Mouse (Mus musculus) MEL (cell line): ENCODE data around the gene Dspp. TPM values are rescaled to one million over a fixed set of nuclear protein-coding genes. Genes with fewer than 3 reads are reported as not detected.

Experiments
- DNase-seq: peaks from one replicate; pipeline ENCODE4 v3.0.0; 2011; ENCODE audit warnings: low read depth, low spot score
- H3K27ac ChIP-seq: 2 replicates; pipeline ENCODE4 v1.5.1; 2012; ENCODE audit warnings: low read depth, mild to moderate bottlenecking, control low read depth, low read length, moderate library complexity; ENCODE audit not compliant: control insufficient read depth
- H3K27me3 ChIP-seq, 2 experiments: fragments of 150-350 bp in 1 of 2; sonication (generic) in 1 of 2; 2 replicates each; pipeline ENCODE4 v1.6.1; 2012; ENCODE audit warnings: low read length in 2 of 2, mild to moderate bottlenecking in 2 of 2, improper control_type of control experiment in 1 of 2, moderate library complexity in 1 of 2; ENCODE audit not compliant: insufficient read depth in 2 of 2, control insufficient read depth in 1 of 2
- H3K36me3 ChIP-seq, 2 experiments: 2 replicates each; pipeline ENCODE4 v1.6.1; 2012 to 2014; ENCODE audit warnings: low read length in 2 of 2, improper control_type of control experiment in 1 of 2, inconsistent platforms in 1 of 2, mild to moderate bottlenecking in 1 of 2; ENCODE audit not compliant: insufficient read depth in 2 of 2, control insufficient read depth in 1 of 2
- H3K4me1 ChIP-seq, 2 experiments: fragments of 150-350 bp in 1 of 2; sonication (generic) in 1 of 2; 2 replicates each; pipeline ENCODE4 v1.6.1; 2012; ENCODE audit warnings: low read length in 2 of 2, improper control_type of control experiment in 1 of 2, mild to moderate bottlenecking in 1 of 2; ENCODE audit not compliant: insufficient read depth in 2 of 2, control insufficient read depth in 1 of 2
- H3K4me3 ChIP-seq, 2 experiments: fragments of 150-350 bp in 1 of 2; sonication (generic) in 1 of 2; 2 replicates each; pipeline ENCODE4 v1.5.1; 2012; ENCODE audit warnings: low read depth in 2 of 2, low read length in 2 of 2, mild to moderate bottlenecking in 2 of 2, moderate library complexity in 2 of 2, control low read depth in 1 of 2, improper control_type of control experiment in 1 of 2; ENCODE audit not compliant: control insufficient read depth in 1 of 2, insufficient read depth in 1 of 2
- H3K79me2 ChIP-seq: 2 replicates; pipeline ENCODE4 v1.6.1; 2012; ENCODE audit warnings: mild to moderate bottlenecking, low read length, moderate library complexity; ENCODE audit not compliant: control insufficient read depth, poor library complexity, insufficient read depth
- H3K9ac ChIP-seq: 2 replicates; pipeline ENCODE4 v1.6.1; 2012; ENCODE audit warnings: low read depth, mild to moderate bottlenecking, control low read depth, low read length, moderate library complexity; ENCODE audit not compliant: control insufficient read depth, poor library complexity, severe bottlenecking
- H3K9me3 ChIP-seq: fragments of 150-350 bp; sonication (generic); replicated peaks from 2 replicates; pipeline ENCODE4 v1.6.1; 2012; ENCODE audit warnings: mild to moderate bottlenecking, low read length, improper control_type of control experiment, moderate library complexity; ENCODE audit not compliant: insufficient read depth
- GABPA ChIP-seq: IDR thresholded peaks from 2 replicates; pipeline ENCODE4 v1.6.1; 2012; ENCODE audit warnings: low read depth, mild to moderate bottlenecking, inconsistent platforms, low read length, improper control_type of control experiment, moderate library complexity
- KAT2A ChIP-seq: conservative IDR thresholded peaks from 2 replicates; pipeline ENCODE4 v1.6.1; 2012; ENCODE audit warnings: low read depth, low read length, improper control_type of control experiment, inconsistent platforms
- MAFK ChIP-seq: IDR thresholded peaks from 2 replicates; pipeline ENCODE4 v1.6.1; 2011; ENCODE audit warnings: low read depth, mild to moderate bottlenecking, low read length, improper control_type of control experiment, borderline replicate concordance
- MYC ChIP-seq: IDR thresholded peaks from 2 replicates; pipeline ENCODE4 v1.6.1; 2011; ENCODE audit warnings: low read depth, mild to moderate bottlenecking, low read length, improper control_type of control experiment, moderate library complexity
- NELFE ChIP-seq: IDR thresholded peaks from 2 replicates; pipeline ENCODE4 v1.6.1; 2011; ENCODE audit warnings: low read depth, low read length, improper control_type of control experiment
- SMC3 ChIP-seq: IDR thresholded peaks from 2 replicates; pipeline ENCODE4 v1.6.1; 2011; ENCODE audit warnings: low read depth, low read length, improper control_type of control experiment
- UBTF ChIP-seq: IDR thresholded peaks from 2 replicates; pipeline ENCODE4 v1.6.1; 2012; ENCODE audit warnings: low read depth, mild to moderate bottlenecking, inconsistent platforms, low read length, improper control_type of control experiment, moderate library complexity, borderline replicate concordance; ENCODE audit not compliant: insufficient read depth
- USF1 ChIP-seq: IDR thresholded peaks from 2 replicates; pipeline ENCODE4 v1.6.1; 2014; ENCODE audit warnings: low read depth, mild to moderate bottlenecking, inconsistent platforms, low read length, improper control_type of control experiment, moderate library complexity
- ZNF384 ChIP-seq: IDR thresholded peaks from 2 replicates; pipeline ENCODE4 v1.6.1; 2012; ENCODE audit warnings: low read depth, mild to moderate bottlenecking, inconsistent platforms, low read length, improper control_type of control experiment
- polyA plus RNA-seq, 2 experiments: library from polyadenylated mRNA; stranded (reverse) in 1 of 2; unstranded in 1 of 2; fragments of >175 nt in 1 of 2; fragments of >200 nt in 1 of 2; gene quantifications; 2 replicates each; pipeline versions ENCODE4 v1.2.1 to v1.2.4; 2012; ENCODE audit warnings: low replicate concordance in 2 of 2, low read depth in 1 of 2; ENCODE audit not compliant: insufficient read length in 2 of 2, insufficient read depth in 1 of 2, missing spikeins in 1 of 2
- total RNA-seq: library from RNA; depleted of rRNA; stranded (reverse); fragments of 300-350 nt; gene quantifications from 2 replicates; pipeline ENCODE4 v1.2.3, GENCODE M21; 2012; rRNA removed

Dspp gene
- total and polyA plus RNA-seq, 3 experiments = not detected

DNA sequence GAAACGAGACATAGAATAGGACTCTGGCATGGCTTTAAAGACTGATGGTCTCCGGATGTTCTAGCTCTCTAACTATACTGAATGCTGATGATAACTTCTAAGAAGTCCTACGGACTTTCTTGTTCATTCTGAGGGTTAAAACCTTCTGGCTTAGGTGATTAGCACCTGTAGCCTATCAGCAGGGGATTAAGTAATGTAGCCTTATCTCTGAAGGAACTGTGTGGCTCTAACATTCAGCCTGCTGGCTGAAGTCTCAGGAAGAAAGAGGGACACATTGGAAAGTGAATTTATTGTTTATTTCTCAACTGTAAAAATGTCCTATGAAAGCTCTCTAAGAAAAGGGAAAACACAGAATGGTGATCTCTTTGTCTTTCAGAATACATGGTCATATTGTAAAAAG is 53.8 kb downstream of the Dspp start (continued):
- no peak for TF ChIP-seq MYC
- TF ChIP-seq, all 39 proteins: peak for 0

DNA sequence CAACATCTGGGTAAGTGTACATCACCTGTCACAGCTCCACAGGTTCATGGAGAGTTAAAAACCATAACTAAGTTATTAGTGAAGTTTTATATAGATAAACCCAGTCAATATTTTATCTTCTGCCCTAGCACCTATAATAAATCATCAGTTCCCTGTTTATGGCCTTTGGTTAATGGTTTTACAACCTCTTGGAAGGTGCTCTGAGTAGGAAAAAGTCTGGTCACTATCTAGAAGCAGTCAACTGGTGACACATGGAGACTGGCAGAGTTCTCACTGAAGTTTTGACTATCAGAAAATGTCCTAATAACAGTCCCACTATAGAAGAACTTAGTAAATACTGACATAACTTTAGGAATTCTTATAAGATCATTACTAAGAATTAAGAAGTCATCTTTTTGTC is 54.2 kb downstream of the Dspp start:
- no peaks in the 10 kb centered on the region for H3K9me3 ChIP-seq
- H3K36me3 ChIP-seq = no peaks in the 10 kb centered on the region
- no peaks in the 10 kb centered on the region for H3K79me2 ChIP-seq
- no peak for DNase-seq
- H3K27me3 ChIP-seq = no peaks in the 10 kb centered on the region; a peak in 2 of 4 replicates
- TF ChIP-seq KAT2A = no peak
- TF ChIP-seq USF1 = no peak
- TF ChIP-seq NELFE = no peak
- TF ChIP-seq UBTF = no peak
- TF ChIP-seq ZNF384 = no peak
- H3K9ac ChIP-seq = no peak overlapping the region
- H3K27ac ChIP-seq = no peak overlapping the region
- H3K4me3 ChIP-seq = no peak overlapping the region
- no peaks in the 10 kb centered on the region for H3K4me1 ChIP-seq

DNA sequence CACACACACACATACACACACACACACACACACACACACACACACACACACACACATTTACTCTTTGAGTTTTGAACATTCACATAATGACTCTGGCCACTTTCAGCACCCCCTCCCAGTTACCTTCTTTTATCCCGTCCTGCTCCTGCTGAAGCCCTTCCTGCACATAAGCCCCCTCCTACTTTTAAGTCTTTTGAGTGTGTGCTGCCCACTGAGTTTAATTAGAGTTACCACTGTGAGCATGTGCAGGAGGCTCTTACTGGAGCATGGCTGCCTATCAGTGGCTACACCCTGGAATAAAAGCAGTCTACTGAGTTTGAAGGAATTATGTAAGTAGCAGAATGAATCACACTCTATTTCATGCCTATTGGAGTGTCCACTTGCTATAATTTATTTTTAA is 58.0 kb downstream of the Dspp start:
- H3K36me3 ChIP-seq = no peaks in the 10 kb centered on the region
- no peaks in the 10 kb centered on the region; a peak in 1 of 4 replicates for H3K27me3 ChIP-seq
- no peaks in the 10 kb centered on the region for H3K79me2 ChIP-seq
- H3K27ac ChIP-seq = no peak overlapping the region
- no peaks in the 10 kb centered on the region for H3K9me3 ChIP-seq
- H3K4me1 ChIP-seq = no peaks in the 10 kb centered on the region
- no peak for TF ChIP-seq GABPA
- no peak for TF ChIP-seq SMC3
- no peak for TF ChIP-seq MAFK
- no peak for TF ChIP-seq MYC
- H3K9ac ChIP-seq = no peak overlapping the region
- no peak overlapping the region for H3K4me3 ChIP-seq
- no peak for DNase-seq

Other genes with a start within 250 kb of the Dspp start
- gene Hsd17b13, start 193.3 kb upstream of the Dspp start, total RNA-seq = not detected in 2 replicates
- gene Hsd17b13, start 193.3 kb upstream of the Dspp start, polyA plus RNA-seq = under 1 TPM in 1 of 2 experiments, not detected in 1; 0.08 TPM
- 8.7 and 11.2 TPM in 2 replicates for gene Hsd17b11, start 148.8 kb upstream of the Dspp start, total RNA-seq
- 10 to 100 TPM in 1 of 2 experiments, not detected in 1; 16.0 TPM for gene Hsd17b11, start 148.8 kb upstream of the Dspp start, polyA plus RNA-seq
- gene Nudt9, start 124.4 kb upstream of the Dspp start, total RNA-seq = 83.2 and 102 TPM in 2 replicates
- gene Nudt9, start 124.4 kb upstream of the Dspp start, polyA plus RNA-seq = 100 to 1,000 TPM in 1 of 2 experiments, not detected in 1; 125 TPM
- gene Gm17660, start 93.1 kb upstream of the Dspp start, total RNA-seq = not detected in 2 replicates
- gene Gm17660, start 93.1 kb upstream of the Dspp start, polyA plus RNA-seq = not detected
- not detected in 2 replicates for gene Sparcl1, start 57.0 kb upstream of the Dspp start, total RNA-seq
- gene Sparcl1, start 57.0 kb upstream of the Dspp start, polyA plus RNA-seq = not detected
- gene Dmp1, start 31.9 kb downstream of the Dspp start, total RNA-seq = not detected in 2 replicates
- not detected for gene Dmp1, start 31.9 kb downstream of the Dspp start, polyA plus RNA-seq
- not detected in 2 replicates for gene Ibsp, start 128.5 kb downstream of the Dspp start, total RNA-seq
- not detected for gene Ibsp, start 128.5 kb downstream of the Dspp start, polyA plus RNA-seq
- gene Mepe, start 154.6 kb downstream of the Dspp start, total RNA-seq = not detected in 2 replicates
- gene Mepe, start 154.6 kb downstream of the Dspp start, polyA plus RNA-seq = not detected